Mouse (Mus musculus) liver, embryonic 15.5 days (tissue): ENCODE data around the gene Asxl1. TPM values are rescaled to one million over a fixed set of nuclear protein-coding genes. Genes with fewer than 3 reads are reported as not detected.

ENCODE experiments used
- ATAC-seq: fragments of 200-750 bp; cut with Nextera tagmentation; 2 replicates; pipeline ENCODE4 v1.8.0; 2017; ENCODE audit warnings: moderate number of reproducible peaks, mild to moderate bottlenecking, moderate library complexity; ENCODE audit not compliant: insufficient read depth
- H3K27ac ChIP-seq: fragments of 300-500 bp; sonication (generic); replicated peaks from 2 replicates; pipeline ENCODE4 v1.5.1; 2015; ENCODE audit warnings: mild to moderate bottlenecking, inconsistent platforms
- H3K27me3 ChIP-seq: fragments of 300-500 bp; sonication (generic); 2 replicates; pipeline ENCODE4 v1.6.1; 2015; ENCODE audit warnings: mild to moderate bottlenecking, inconsistent platforms
- H3K36me3 ChIP-seq: fragments of 300-500 bp; sonication (generic); replicated peaks from 2 replicates; pipeline ENCODE4 v1.6.1; 2015; ENCODE audit warnings: moderate library complexity, mild to moderate bottlenecking, inconsistent platforms
- H3K4me1 ChIP-seq: fragments of 300-500 bp; sonication (generic); replicated peaks from 2 replicates; pipeline ENCODE4 v1.6.1; 2015; ENCODE audit warnings: inconsistent platforms
- H3K4me2 ChIP-seq: fragments of 300-500 bp; sonication (generic); 2 replicates; pipeline ENCODE4 v1.6.1; 2015; ENCODE audit warnings: moderate library complexity, mild to moderate bottlenecking, inconsistent platforms
- H3K4me3 ChIP-seq: fragments of 300-500 bp; sonication (generic); replicated peaks from 2 replicates; pipeline ENCODE4 v1.5.1; 2015; ENCODE audit warnings: mild to moderate bottlenecking, inconsistent platforms
- H3K9ac ChIP-seq: fragments of 300-500 bp; sonication (generic); 2 replicates; pipeline ENCODE4 v1.6.1; 2015; ENCODE audit warnings: moderate library complexity, mild to moderate bottlenecking, inconsistent platforms
- H3K9me3 ChIP-seq: fragments of 300-500 bp; sonication (generic); replicated peaks from 2 replicates; pipeline ENCODE4 v1.6.1; 2016; ENCODE audit warnings: inconsistent platforms
- WGBS: fragments of 180-500 bp; shearing (Covaris S2); methylation state at CpG from one replicate; pipeline ENCODE4 v1.1.7; 2015; ENCODE audit warnings: mixed read lengths; ENCODE audit not compliant: insufficient replicate concordance; 5-methylcytosine and 5-hydroxymethylcytosine counted together
- polyA plus RNA-seq: library from polyadenylated mRNA; unstranded; fragments of >200 nt; fragmentation: Nextera tagmentation; extraction: Ambion mirVana; gene quantifications from 2 replicates; pipeline ENCODE4 v1.2.1, GENCODE M21; 2015

The Asxl1 gene
- polyA plus RNA-seq, result 6.4 and 7.2 TPM in 2 replicates

GRCm38 (mm10) chr2:153345454-153346220 is at the start of gene Asxl1:
Asxl1 (plus strand) TSS chr2:153345829.
- Histone ChIP-seq H3K36me3 (0 out of 2 replicates have a peak, but pooled peaks cover 10% of the 10 kb centered on the region), H3K4me1 (peaks cover 64% of the 10 kb centered on the region), H3K9me3 (no peaks in the 10 kb centered on the region), H3K9ac (peak within 1 kb of the TSS; percentile 93), H3K27ac (peak within 1 kb of the TSS; percentile 98), H3K4me2 (peak within 1 kb of the TSS; percentile 78), H3K27me3 (no peaks in the 10 kb centered on the region), H3K4me3 (peak within 1 kb of the TSS; percentile 93)
- ATAC-seq, result peak; percentile 94
- WGBS, result under 1% methylated on average over 79 of the region's 79 CpGs

- no peak overlapping the region for H3K9ac ChIP-seq
- H3K4me2 ChIP-seq, result no peak overlapping the region
- ATAC-seq, result no peak
- WGBS, result 88% methylated on average over 4 of the region's 4 CpGs
- H3K27ac ChIP-seq, result no peak overlapping the region; the same call in 1 of the 2 replicates
- H3K36me3 ChIP-seq, result no peaks in the 10 kb centered on the region
- no peak overlapping the region for H3K4me3 ChIP-seq
- peaks cover 16% of the 10 kb centered on the region for H3K4me1 ChIP-seq
- no peaks in the 10 kb centered on the region for H3K27me3 ChIP-seq
- no peaks in the 10 kb centered on the region for H3K9me3 ChIP-seq
Observed at GRCm38 (mm10) chr2:153297771-153298170, 47.9 kb upstream of the Asxl1 start.

DNA sequence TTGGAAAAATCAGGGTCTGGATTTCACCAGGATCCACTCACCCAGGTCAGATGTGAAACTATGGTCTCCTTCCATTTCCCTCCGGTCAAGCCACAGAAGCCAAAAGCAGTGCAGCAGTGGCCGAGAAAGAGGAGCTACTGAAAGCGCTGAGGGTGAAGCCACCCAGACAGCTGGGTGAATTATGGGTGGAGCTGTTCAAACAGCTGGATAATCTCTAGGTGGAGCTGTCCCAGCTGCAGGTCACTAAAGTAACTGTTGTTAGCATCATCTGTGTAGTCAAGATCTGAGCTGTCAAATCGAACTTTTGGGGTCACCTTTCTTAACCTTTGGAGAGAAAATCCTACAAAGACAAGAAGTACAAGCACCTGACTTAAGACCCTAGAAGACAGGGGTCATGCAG is 47.2 kb upstream of the Asxl1 start:
- Histone ChIP-seq H3K27me3 (no peaks in the 10 kb centered on the region), H3K36me3 (no peaks in the 10 kb centered on the region), H3K9me3 (no peaks in the 10 kb centered on the region), H3K4me3 (no peak overlapping the region), H3K4me1 (peaks cover 16% of the 10 kb centered on the region), H3K27ac (peak overlapping the region; percentile 33; the same call in 1 of the 2 replicates), H3K9ac (peak overlapping the region; percentile 8; the same call in 1 of the 2 replicates), H3K4me2 (no peak overlapping the region)
- ATAC-seq, result no peak
- 38% methylated on average over 4 of the region's 4 CpGs for WGBS

DNA sequence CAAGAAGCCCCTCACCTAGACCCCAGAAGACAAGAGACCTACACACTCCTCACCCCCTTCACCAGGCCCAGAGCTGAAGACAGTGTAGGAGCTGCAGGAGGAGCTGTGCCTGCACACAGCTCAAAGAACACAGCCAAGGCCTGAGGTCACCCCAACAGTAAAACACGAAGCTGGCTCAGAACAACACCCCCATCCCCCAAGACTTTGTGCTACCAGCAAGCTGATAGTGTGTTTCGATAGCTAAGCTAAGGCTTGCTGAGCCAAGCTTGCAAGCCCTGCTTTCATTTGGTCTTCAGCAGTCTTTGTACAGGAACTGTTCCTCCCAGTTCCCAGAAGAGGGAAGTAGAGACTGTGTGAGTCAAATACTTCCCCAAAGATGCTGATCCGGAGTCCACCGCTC is 46.8 kb upstream of the Asxl1 start:
- Histone ChIP-seq H3K9ac (peak overlapping the region; percentile 8; the same call in 1 of the 2 replicates), H3K36me3 (no peaks in the 10 kb centered on the region), H3K4me2 (no peak overlapping the region), H3K27me3 (no peaks in the 10 kb centered on the region), H3K4me3 (no peak overlapping the region), H3K27ac (peak overlapping the region; percentile 33; the same call in 1 of the 2 replicates), H3K4me1 (peaks cover 16% of the 10 kb centered on the region), H3K9me3 (no peaks in the 10 kb centered on the region)
- WGBS, result 31% methylated on average over 4 of the region's 4 CpGs
- ATAC-seq, result no peak; the same call in 1 of the 2 replicates

- WGBS, result 86% methylated on average over 5 of the region's 5 CpGs
- Histone ChIP-seq H3K36me3 (no peaks in the 10 kb centered on the region), H3K4me1 (peaks cover 19% of the 10 kb centered on the region), H3K27me3 (no peaks in the 10 kb centered on the region), H3K9ac (no peak overlapping the region), H3K27ac (no peak overlapping the region), H3K9me3 (no peaks in the 10 kb centered on the region), H3K4me3 (no peak overlapping the region), H3K4me2 (no peak overlapping the region)
- ATAC-seq, result no peak
Observed at GRCm38 (mm10) chr2:153301123-153301522, 44.5 kb upstream of the Asxl1 start.

GRCm38 (mm10) chr2:153305240-153305639 is 40.4 kb upstream of the Asxl1 start:
- no peak for ATAC-seq
- H3K9ac ChIP-seq, result no peak overlapping the region

DNA sequence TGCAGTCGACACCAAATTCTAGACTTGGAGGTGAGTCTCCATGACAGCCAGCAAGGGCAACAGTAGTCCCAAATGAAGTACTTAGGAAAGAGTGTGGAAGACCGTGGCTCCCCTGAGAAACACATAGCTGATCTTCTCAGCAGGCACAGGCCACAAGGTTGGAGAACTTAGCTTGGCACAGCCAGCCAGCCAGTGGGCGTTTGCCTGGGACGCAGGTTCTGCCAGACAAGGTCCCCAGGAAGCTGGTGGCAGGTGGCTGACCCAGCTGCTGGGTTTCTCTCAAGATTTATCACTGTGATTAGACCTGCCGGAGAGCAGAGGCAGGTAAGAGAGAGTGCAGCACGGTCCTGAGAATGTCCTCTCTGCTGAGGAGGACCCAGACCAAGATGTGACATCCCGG is 37.0 kb upstream of the Asxl1 start:
- no peaks in the 10 kb centered on the region for H3K27me3 ChIP-seq
- H3K36me3 ChIP-seq, result no peaks in the 10 kb centered on the region
- no peak overlapping the region for H3K27ac ChIP-seq
- H3K4me2 ChIP-seq, result no peak overlapping the region
- WGBS, result 72% methylated on average over 7 of the region's 7 CpGs
- no peak overlapping the region for H3K4me3 ChIP-seq
- H3K9ac ChIP-seq, result no peak overlapping the region
- peaks cover 9% of the 10 kb centered on the region; the same call in 1 of the 2 replicates for H3K4me1 ChIP-seq
- ATAC-seq, result no peak
- no peaks in the 10 kb centered on the region for H3K9me3 ChIP-seq

More at GRCm38 (mm10) chr2:153305240-153305639, 40.4 kb upstream of the Asxl1 start:
- Histone ChIP-seq H3K36me3 (no peaks in the 10 kb centered on the region), H3K9me3 (no peaks in the 10 kb centered on the region), H3K4me3 (no peak overlapping the region), H3K4me1 (0 out of 2 replicates have a peak, but pooled peaks cover 4% of the 10 kb centered on the region), H3K27me3 (no peaks in the 10 kb centered on the region), H3K4me2 (no peak overlapping the region), H3K27ac (no peak overlapping the region)
- WGBS, result 74% methylated on average over 6 of the region's 6 CpGs

- WGBS, result 68% methylated on average over 8 of the region's 8 CpGs
- Histone ChIP-seq H3K4me2 (no peak overlapping the region), H3K4me3 (no peak overlapping the region), H3K36me3 (no peaks in the 10 kb centered on the region), H3K9me3 (no peaks in the 10 kb centered on the region), H3K27ac (no peak overlapping the region), H3K4me1 (peaks cover 9% of the 10 kb centered on the region; the same call in 1 of the 2 replicates), H3K27me3 (no peaks in the 10 kb centered on the region), H3K9ac (no peak overlapping the region)
- ATAC-seq, result no peak
Observed at GRCm38 (mm10) chr2:153309106-153309505, 36.5 kb upstream of the Asxl1 start.

GRCm38 (mm10) chr2:153310228-153310627 is 35.4 kb upstream of the Asxl1 start:
- WGBS, result 71% methylated on average over 6 of the region's 6 CpGs
- Histone ChIP-seq H3K9me3 (no peaks in the 10 kb centered on the region), H3K4me1 (peaks cover 7% of the 10 kb centered on the region; the same call in 1 of the 2 replicates), H3K4me2 (no peak overlapping the region), H3K27me3 (no peaks in the 10 kb centered on the region), H3K9ac (no peak overlapping the region), H3K27ac (no peak overlapping the region), H3K36me3 (no peaks in the 10 kb centered on the region), H3K4me3 (no peak overlapping the region)
- no peak for ATAC-seq

- ATAC-seq, result no peak
- H3K36me3 ChIP-seq, result no peaks in the 10 kb centered on the region
Observed at GRCm38 (mm10) chr2:153312884-153313283, 32.7 kb upstream of the Asxl1 start.

GRCm38 (mm10) chr2:153318408-153318807 is 27.2 kb upstream of the Asxl1 start:
- H3K27ac ChIP-seq, result 0 out of 2 replicates have a peak overlapping the region, but pooled peaks have one; percentile 59
- no peak for ATAC-seq
- H3K36me3 ChIP-seq, result peaks cover 19% of the 10 kb centered on the region; the same call in 1 of the 2 replicates
- H3K9me3 ChIP-seq, result no peaks in the 10 kb centered on the region
- H3K27me3 ChIP-seq, result no peaks in the 10 kb centered on the region
- no peak overlapping the region for H3K4me3 ChIP-seq
- WGBS, result 86% methylated on average over 4 of the region's 4 CpGs
- peaks cover 3% of the 10 kb centered on the region; the same call in 1 of the 2 replicates for H3K4me1 ChIP-seq
- no peak overlapping the region for H3K9ac ChIP-seq
- H3K4me2 ChIP-seq, result no peak overlapping the region

More at GRCm38 (mm10) chr2:153312884-153313283, 32.7 kb upstream of the Asxl1 start:
- 76% methylated on average over 9 of the region's 9 CpGs for WGBS
- H3K4me3 ChIP-seq, result no peak overlapping the region
- H3K4me2 ChIP-seq, result no peak overlapping the region
- H3K9me3 ChIP-seq, result no peaks in the 10 kb centered on the region
- no peak overlapping the region for H3K9ac ChIP-seq
- no peaks in the 10 kb centered on the region for H3K27me3 ChIP-seq
- H3K27ac ChIP-seq, result no peak overlapping the region
- peaks cover 5% of the 10 kb centered on the region; the same call in 1 of the 2 replicates for H3K4me1 ChIP-seq
